Mouse (Mus musculus): ENCODE data around the gene Palm3.

Gene Palm3

GRCm38 (mm10) chr8:84025863-84026262, 4.6 kb downstream of the Palm3 start:
- peak; percentile 79 to 86 for DNase-seq

- no peak for DNase-seq
These were observed 6.2 kb downstream of the Palm3 start for GRCm38 (mm10) chr8:84027449-84027848.

- no peak for DNase-seq
These were observed 8.0 kb downstream of the Palm3 start for GRCm38 (mm10) chr8:84029272-84029671.

- no peak for DNase-seq
These were observed 11.5 kb downstream of the Palm3 start for GRCm38 (mm10) chr8:84032777-84033176.

GRCm38 (mm10) chr8:84038015-84038414, 16.7 kb downstream of the Palm3 start:
- DNase-seq, result no peak

GRCm38 (mm10) chr8:84039050-84039449, 17.8 kb downstream of the Palm3 start:
- DNase-seq, result peak; percentile 76 to 80

GRCm38 (mm10) chr8:84042066-84042947, 21.0 kb downstream of the Palm3 start, which contains the start of gene Il27ra:
Gene Il27ra, minus strand, starts transcription at chr8:84042589.
- DNase-seq, result peak; percentile 80 to 84

- no peak for DNase-seq
These were observed 21.7 kb downstream of the Palm3 start for GRCm38 (mm10) chr8:84042948-84043342.

GRCm38 (mm10) chr8:84044103-84044502, 22.8 kb downstream of the Palm3 start:
- no peak for DNase-seq

- no peak for DNase-seq
These were observed 23.6 kb downstream of the Palm3 start, which contains the start of gene Rln3 for GRCm38 (mm10) chr8:84044900-84045299. Gene Rln3, minus strand, starts transcription at chr8:84045000.

- no peak for DNase-seq
These were observed 25.2 kb downstream of the Palm3 start for GRCm38 (mm10) chr8:84046505-84046904.

- no peak for DNase-seq
These were observed 26.9 kb downstream of the Palm3 start for GRCm38 (mm10) chr8:84048171-84048570.

- DNase-seq, result no peak
These were observed 31.5 kb downstream of the Palm3 start for GRCm38 (mm10) chr8:84052746-84053145.

GRCm38 (mm10) chr8:84053229-84053628, 32.0 kb downstream of the Palm3 start:
- DNase-seq, result no peak

- no peak for DNase-seq
These were observed 36.6 kb downstream of the Palm3 start for GRCm38 (mm10) chr8:84057827-84058226.

- no peak for DNase-seq
These were observed 38.0 kb downstream of the Palm3 start for GRCm38 (mm10) chr8:84059226-84059625.

GRCm38 (mm10) chr8:84060245-84060644, 39.0 kb downstream of the Palm3 start:
- DNase-seq, result no peak

GRCm38 (mm10) chr8:84063861-84064610, 42.8 kb downstream of the Palm3 start:
- DNase-seq, result peak; percentile 75 to 84

- no peak for DNase-seq
These were observed 43.8 kb downstream of the Palm3 start, which contains the start of gene Gm10643 for GRCm38 (mm10) chr8:84065037-84065436. Gene Gm10643, minus strand, starts transcription at chr8:84065137.

GRCm38 (mm10) chr8:84065457-84066072, 44.3 kb downstream of the Palm3 start:
- no peak for DNase-seq

- DNase-seq, result peak; percentile 94 to 99
These were observed 45.1 kb downstream of the Palm3 start, which contains the start of gene Rfx1 for GRCm38 (mm10) chr8:84066291-84066930. Gene Rfx1, plus strand, starts transcription at chr8:84066834.

GRCm38 (mm10) chr8:84067047-84067573, 45.8 kb downstream of the Palm3 start:
- DNase-seq, result peak; percentile 97 to 99
